Mouse (Mus musculus) G1E (cell line): ENCODE measurements at regions not wholly inside any gene's neighbourhood (a gene's known extent, or its start where the extent isn't known, plus 50 kb on each side); places are given as distances from the start of the nearest gene placed in this dataset.

Experiments
- ATAC-seq: 2 replicates; pipeline ENCODE4 v1.8.0; 2016; ENCODE audit warnings: mild to moderate bottlenecking; ENCODE audit not compliant: insufficient number of reproducible peaks, poor library complexity, low FRiP score, severe bottlenecking; ENCODE audit errors: extremely low read depth
- DNase-seq: peaks from one replicate; pipeline ENCODE4 v3.0.0; 2012; ENCODE audit warnings: low spot score
- H3K27me3 ChIP-seq: 2 replicates; pipeline ENCODE4 v1.6.1; 2012; ENCODE audit warnings: mild to moderate bottlenecking, low read length, inconsistent platforms; ENCODE audit not compliant: insufficient read depth
- H3K36me3 ChIP-seq: replicated peaks from 2 replicates; pipeline ENCODE3; 2012; ENCODE audit warnings: mild to moderate bottlenecking, inconsistent platforms
- H3K4me1 ChIP-seq: 2 replicates; pipeline ENCODE4 v1.6.1; 2012; ENCODE audit warnings: low read depth, low read length, inconsistent platforms, mixed read lengths; ENCODE audit not compliant: insufficient read depth
- H3K4me3 ChIP-seq: 2 replicates; pipeline ENCODE4 v1.5.1; 2012; ENCODE audit warnings: low read depth, mild to moderate bottlenecking, inconsistent platforms, low read length, moderate library complexity, mixed read lengths
- H3K9me3 ChIP-seq: replicated peaks from 2 replicates; pipeline ENCODE4 v1.6.1; 2012; ENCODE audit warnings: inconsistent platforms
- CTCF ChIP-seq: IDR thresholded peaks from 2 replicates; pipeline ENCODE4 v1.5.1; 2012; ENCODE audit warnings: low read depth, low read length, inconsistent platforms, mixed read lengths
- GATA1 ChIP-seq: IDR thresholded peaks from 2 replicates; pipeline ENCODE4 v1.6.1; 2012; ENCODE audit warnings: borderline replicate concordance, low read length, inconsistent platforms, mixed read lengths
- GATA2 ChIP-seq: IDR thresholded peaks from 2 replicates; pipeline ENCODE4 v1.6.1; 2012; ENCODE audit warnings: low read depth, low read length, inconsistent platforms, borderline replicate concordance
- POLR2AphosphoS5 ChIP-seq: IDR thresholded peaks from 2 replicates; pipeline ENCODE4 v1.6.1; 2012; ENCODE audit warnings: low read depth, low read length, inconsistent platforms; ENCODE audit not compliant: insufficient replicate concordance
- TAL1 ChIP-seq: conservative IDR thresholded peaks from 2 replicates; pipeline ENCODE4 v1.6.1; 2012; ENCODE audit warnings: low read depth, low read length, inconsistent platforms, mixed read lengths

- H3K9me3 ChIP-seq: peaks cover 82% of the 10 kb centered on the region
- DNase-seq (no peak), ATAC-seq (no peak)
- H3K4me3 ChIP-seq: no peak overlapping the region
- no peaks in the 10 kb centered on the region for H3K27me3 ChIP-seq
- H3K4me1 ChIP-seq: no peaks in the 10 kb centered on the region
- H3K36me3 ChIP-seq: no peaks in the 10 kb centered on the region
- TF ChIP-seq GATA1 (no peak), GATA2 (no peak), CTCF (no peak), POLR2AphosphoS5 (no peak), TAL1 (no peak)
Observed at GRCm38 (mm10) chr13:60101651-60102050, 75.5 kb downstream of the Gas1 start.

DNA sequence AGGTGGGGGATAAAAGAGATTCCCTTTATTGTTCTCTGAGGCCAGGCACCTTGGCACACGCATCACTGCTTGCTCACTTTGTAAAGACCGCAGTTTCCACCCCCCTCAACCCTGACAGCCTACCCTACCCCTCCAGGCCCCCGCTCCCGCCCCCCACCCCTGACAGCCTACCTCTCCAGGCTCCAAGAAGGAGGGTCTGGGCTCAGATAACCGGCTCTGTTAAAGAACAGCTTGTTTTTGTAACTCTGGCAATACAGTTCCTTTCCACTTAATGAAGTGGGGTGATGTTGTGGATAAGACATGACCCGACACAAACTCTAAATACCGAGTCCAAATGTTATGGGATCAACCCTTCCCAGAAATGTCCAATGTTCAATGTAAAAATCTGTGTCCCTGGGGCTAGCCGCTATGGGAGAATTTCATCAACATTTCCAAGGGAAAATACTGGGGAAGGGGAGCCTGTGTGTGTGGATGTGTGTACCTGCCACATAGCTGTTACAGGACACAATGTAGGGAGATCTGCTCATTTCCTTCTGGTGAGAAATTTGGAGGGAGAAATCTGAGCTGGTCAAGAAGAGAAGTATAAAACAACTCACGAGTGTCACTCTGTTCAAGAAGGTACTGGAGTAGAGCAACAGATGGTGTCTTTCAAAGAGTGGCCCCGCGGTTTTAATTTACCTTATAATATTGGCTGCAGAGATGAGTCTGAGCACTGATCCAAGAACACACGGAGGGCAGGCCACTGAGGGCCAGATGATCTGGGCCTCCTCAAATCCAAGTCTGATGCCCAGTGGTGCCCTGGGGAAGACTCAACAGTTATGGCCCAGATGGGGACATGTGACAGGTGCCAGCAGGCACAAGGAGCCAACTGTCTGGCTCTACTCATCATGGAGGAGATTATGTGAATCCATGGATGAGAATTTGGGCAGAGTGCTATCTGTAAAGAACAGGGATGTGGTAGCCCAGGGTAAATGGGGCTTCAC is 76.7 kb downstream of the Gas1 start:
- no peaks in the 10 kb centered on the region for H3K27me3 ChIP-seq
- no peak for TF ChIP-seq TAL1
- TF ChIP-seq GATA2: no peak
- no peak for TF ChIP-seq POLR2AphosphoS5
- no peak for TF ChIP-seq GATA1
- TF ChIP-seq CTCF: no peak
- DNase-seq (no peak), ATAC-seq (no peak)
- no peaks in the 10 kb centered on the region for H3K4me1 ChIP-seq
- H3K9me3 ChIP-seq: peaks cover 85% of the 10 kb centered on the region
- H3K4me3 ChIP-seq: no peak overlapping the region
- no peaks in the 10 kb centered on the region for H3K36me3 ChIP-seq

- no peak for ATAC-seq
- TF ChIP-seq CTCF (no peak), GATA2 (no peak), TAL1 (no peak), GATA1 (no peak), POLR2AphosphoS5 (no peak)
- no peak for DNase-seq
- H3K4me3 ChIP-seq: no peak overlapping the region
- H3K27me3 ChIP-seq: no peaks in the 10 kb centered on the region
- H3K9me3 ChIP-seq: peaks cover 85% of the 10 kb centered on the region
- no peaks in the 10 kb centered on the region for H3K36me3 ChIP-seq
- no peaks in the 10 kb centered on the region for H3K4me1 ChIP-seq
Observed at GRCm38 (mm10) chr13:60099469-60100129, 77.6 kb downstream of the Gas1 start.

DNA sequence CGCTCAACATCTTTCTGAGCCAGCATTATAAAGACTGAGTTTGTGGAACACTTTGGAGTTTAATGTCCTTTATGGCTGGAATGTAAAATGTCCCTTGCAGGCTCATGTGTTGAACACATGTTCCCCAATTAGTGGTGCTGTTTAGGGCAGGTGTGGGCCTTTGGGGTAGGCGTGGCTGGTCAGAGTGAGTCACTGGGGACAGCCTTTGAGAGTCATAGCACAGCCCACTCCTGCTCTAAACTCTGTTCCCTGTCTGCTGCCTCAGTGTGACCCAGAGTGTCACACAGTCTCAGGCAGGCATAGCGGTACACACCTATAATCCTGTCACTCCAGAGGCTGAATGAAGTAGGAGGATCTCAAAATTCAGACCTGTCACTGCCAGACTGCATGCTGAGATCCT is 78.8 kb downstream of the Gas1 start:
- no peaks in the 10 kb centered on the region for H3K36me3 ChIP-seq
- ATAC-seq (no peak), DNase-seq (no peak)
- H3K9me3 ChIP-seq: peaks cover 86% of the 10 kb centered on the region
- no peaks in the 10 kb centered on the region for H3K27me3 ChIP-seq
- no peak for TF ChIP-seq CTCF
- TF ChIP-seq GATA2: no peak
- TF ChIP-seq TAL1: no peak
- H3K4me1 ChIP-seq: no peaks in the 10 kb centered on the region
- no peak overlapping the region for H3K4me3 ChIP-seq

GRCm38 (mm10) chr13:60097776-60098175 is 79.4 kb downstream of the Gas1 start:
- ATAC-seq: no peak
- no peaks in the 10 kb centered on the region for H3K4me1 ChIP-seq
- no peaks in the 10 kb centered on the region for H3K36me3 ChIP-seq
- H3K9me3 ChIP-seq: peaks cover 82% of the 10 kb centered on the region
- DNase-seq: no peak
- no peak overlapping the region for H3K4me3 ChIP-seq
- no peaks in the 10 kb centered on the region for H3K27me3 ChIP-seq
- TF ChIP-seq POLR2AphosphoS5: no peak
- TF ChIP-seq GATA2: no peak
- no peak for TF ChIP-seq GATA1
- no peak for TF ChIP-seq TAL1
- no peak for TF ChIP-seq CTCF

DNA sequence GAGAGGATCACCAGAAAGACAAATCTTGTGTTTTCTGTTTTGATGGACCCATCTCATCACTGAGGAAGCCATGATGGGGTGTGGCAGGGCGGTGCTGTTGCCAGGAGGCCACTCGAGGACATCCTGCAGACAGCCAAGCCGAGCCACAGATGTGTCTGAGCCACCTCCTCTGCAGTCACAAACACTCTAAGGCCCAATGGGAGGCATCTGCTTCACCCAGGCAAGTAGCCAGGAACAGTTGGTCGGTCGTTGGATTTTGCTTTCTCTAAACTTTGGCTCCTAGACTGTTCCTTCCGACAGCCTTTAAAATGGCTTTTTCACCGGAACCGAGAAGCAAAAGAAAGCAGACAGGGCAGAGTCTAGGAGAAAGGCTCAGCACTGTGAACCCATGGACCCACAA is 90.5 kb downstream of the Gas1 start:
- Histone ChIP-seq H3K36me3 (no peaks in the 10 kb centered on the region), H3K27me3 (no peaks in the 10 kb centered on the region), H3K4me1 (no peaks in the 10 kb centered on the region), H3K9me3 (peaks cover 78% of the 10 kb centered on the region), H3K4me3 (no peak overlapping the region)
- DNase-seq (no peak), ATAC-seq (no peak)
- no peak for TF ChIP-seq GATA1
- TF ChIP-seq GATA2: no peak
- TF ChIP-seq CTCF: no peak
- no peak for TF ChIP-seq TAL1
- no peak for TF ChIP-seq POLR2AphosphoS5
